Mouse (Mus musculus) limb, embryonic 14.5 days (tissue): ENCODE measurements around the gene Cep85l. TPM values are rescaled to one million over a fixed set of nuclear protein-coding genes. Genes with fewer than 3 reads are reported as not detected.

Experiments
- ATAC-seq: fragments of 200-750 bp; cut with Nextera tagmentation; 2 replicates; pipeline ENCODE4 v1.8.0; 2017; ENCODE audit warnings: low read depth, moderate number of reproducible peaks, moderate TSS enrichment; ENCODE audit not compliant: low FRiP score
- DNase-seq: peaks from one replicate; pipeline ENCODE4 v3.0.0-alpha.2; 2015; ENCODE audit warnings: low spot score
- H3K27ac ChIP-seq: fragments of 300-500 bp; sonication (generic); replicated peaks from 2 replicates; pipeline ENCODE4 v1.5.1; 2014; ENCODE audit warnings: low read depth, mild to moderate bottlenecking, low read length, moderate library complexity, mixed read lengths
- H3K27me3 ChIP-seq: fragments of 300-500 bp; sonication (generic); 2 replicates; pipeline ENCODE4 v1.6.1; 2014; ENCODE audit warnings: low read length, mixed read lengths; ENCODE audit not compliant: control insufficient read depth, insufficient read depth
- H3K36me3 ChIP-seq: fragments of 300-500 bp; sonication (generic); 2 replicates; pipeline ENCODE4 v1.6.1; 2014; ENCODE audit warnings: mild to moderate bottlenecking, low read length, moderate library complexity, mixed read lengths; ENCODE audit not compliant: control insufficient read depth, insufficient read depth
- H3K4me1 ChIP-seq: fragments of 300-500 bp; sonication (generic); 2 replicates; pipeline ENCODE4 v1.6.1; 2014; ENCODE audit warnings: antibody characterized with exemption, low read length, mixed read lengths; ENCODE audit not compliant: control insufficient read depth, insufficient read depth
- H3K4me2 ChIP-seq: fragments of 300-500 bp; sonication (generic); replicated peaks from 2 replicates; pipeline ENCODE4 v1.6.1; 2014; ENCODE audit warnings: low read depth, mild to moderate bottlenecking, low read length, moderate library complexity; ENCODE audit not compliant: severe bottlenecking
- H3K4me3 ChIP-seq: fragments of 300-500 bp; sonication (generic); replicated peaks from 2 replicates; pipeline ENCODE4 v1.5.1; 2014; ENCODE audit warnings: low read length
- H3K9ac ChIP-seq: fragments of 300-500 bp; sonication (generic); 2 replicates; pipeline ENCODE4 v1.6.1; 2014; ENCODE audit warnings: mild to moderate bottlenecking, low read depth, low read length, moderate library complexity; ENCODE audit not compliant: severe bottlenecking
- H3K9me3 ChIP-seq: fragments of 300-500 bp; sonication (generic); 2 replicates; pipeline ENCODE4 v1.6.1; 2016; ENCODE audit warnings: low read length; ENCODE audit not compliant: control insufficient read depth
- POLR2A ChIP-seq: fragments of 200-500 bp; IDR thresholded peaks from 2 replicates; pipeline ENCODE4 v1.8.0; 2012; ENCODE audit warnings: inconsistent platforms, mild to moderate bottlenecking, moderate library complexity, borderline replicate concordance; ENCODE audit not compliant: insufficient read depth, insufficient read length; ENCODE audit errors: extremely low read depth
- WGBS: fragments of 180-500 bp; shearing (Covaris S2); extraction: QIAGEN DNeasy Blood & Tissue Kit; methylation state at CpG from one replicate; pipeline ENCODE4 v1.1.7; 2014; 5-methylcytosine and 5-hydroxymethylcytosine counted together
- polyA plus RNA-seq, 2 experiments: library from polyadenylated mRNA; depleted of rRNA in 1 of 2; stranded (reverse) in 1 of 2; unstranded in 1 of 2; fragments of >200 nt; fragmentation: Nextera tagmentation in 1 of 2; extraction: Ambion mirVana in 1 of 2; gene quantifications; 2 replicates each; pipeline versions ENCODE4 v1.2.1 to v1.2.3; 2012 to 2014

The Cep85l gene
- polyA plus RNA-seq (2012; rRNA removed) (8.1 and 9.2 TPM in 2 replicates), polyA plus RNA-seq (2014; fragmentation: Nextera tagmentation; extraction: Ambion mirVana) (9.8 and 9.9 TPM in 2 replicates)

GRCm38 (mm10) chr10:53379709-53380106 lies at the start of gene Cep85l:
Gene Cep85l, minus strand, starts transcription at chr10:53379947.
- TF ChIP-seq POLR2A, result 0 out of 2 replicates have a peak, but pooled peaks have one; percentile 61
- peak within 1 kb of the TSS; percentile 98 for H3K27ac ChIP-seq
- no peaks in the 10 kb centered on the region for H3K27me3 ChIP-seq
- no peaks in the 10 kb centered on the region for H3K36me3 ChIP-seq
- DNase-seq (peak; percentile 93), ATAC-seq (peak; percentile 98)
- peak within 1 kb of the TSS; percentile 98 for H3K9ac ChIP-seq
- peak within 1 kb of the TSS; percentile 95 for H3K4me3 ChIP-seq
- 3% methylated on average over 29 of the region's 31 CpGs for WGBS
- peaks cover 21% of the 10 kb centered on the region for H3K4me1 ChIP-seq
- peak within 1 kb of the TSS; percentile 59 for H3K4me2 ChIP-seq
- H3K9me3 ChIP-seq, result no peaks in the 10 kb centered on the region

- WGBS, result 40% methylated on average over 7 of the region's 7 CpGs
- ATAC-seq (peak; percentile 77), DNase-seq (peak; percentile 66)
- Histone ChIP-seq H3K27ac (peak overlapping the region; percentile 46), H3K9me3 (no peaks in the 10 kb centered on the region), H3K36me3 (no peaks in the 10 kb centered on the region), H3K27me3 (no peaks in the 10 kb centered on the region), H3K4me3 (no peak overlapping the region), H3K4me2 (no peak overlapping the region), H3K4me1 (peaks cover 28% of the 10 kb centered on the region), H3K9ac (no peak overlapping the region)
- no peak for TF ChIP-seq POLR2A
Measured at GRCm38 (mm10) chr10:53428695-53429447, 49.1 kb upstream of the Cep85l start.

GRCm38 (mm10) chr10:53426524-53426923 lies 46.8 kb upstream of the Cep85l start:
- Histone ChIP-seq H3K4me3 (no peak overlapping the region), H3K27me3 (no peaks in the 10 kb centered on the region), H3K9ac (no peak overlapping the region), H3K4me2 (no peak overlapping the region), H3K27ac (no peak overlapping the region), H3K4me1 (peaks cover 27% of the 10 kb centered on the region), H3K36me3 (no peaks in the 10 kb centered on the region), H3K9me3 (no peaks in the 10 kb centered on the region)
- ATAC-seq, result no peak
- 87% methylated on average over 2 of the region's 2 CpGs for WGBS
- no peak for TF ChIP-seq POLR2A
- DNase-seq, result no peak

- 96% methylated on average over 1 of the region's 1 CpGs for WGBS
- H3K27ac ChIP-seq, result no peak overlapping the region
- DNase-seq (no peak), ATAC-seq (no peak)
- H3K9me3 ChIP-seq, result no peaks in the 10 kb centered on the region
- TF ChIP-seq POLR2A, result no peak
- H3K4me1 ChIP-seq, result peaks cover 11% of the 10 kb centered on the region
- H3K36me3 ChIP-seq, result no peaks in the 10 kb centered on the region
- H3K27me3 ChIP-seq, result no peaks in the 10 kb centered on the region
- no peak overlapping the region for H3K4me3 ChIP-seq
- no peak overlapping the region for H3K9ac ChIP-seq
- H3K4me2 ChIP-seq, result no peak overlapping the region
Measured at GRCm38 (mm10) chr10:53423091-53423490, 43.3 kb upstream of the Cep85l start.

- Histone ChIP-seq H3K9ac (no peak overlapping the region), H3K9me3 (no peaks in the 10 kb centered on the region), H3K4me3 (no peak overlapping the region), H3K4me1 (peaks cover 11% of the 10 kb centered on the region), H3K27ac (no peak overlapping the region), H3K27me3 (no peaks in the 10 kb centered on the region), H3K36me3 (no peaks in the 10 kb centered on the region), H3K4me2 (no peak overlapping the region)
- 67% methylated on average over 1 of the region's 1 CpGs for WGBS
- TF ChIP-seq POLR2A, result no peak
- no peak for ATAC-seq
- DNase-seq, result no peak
Measured at GRCm38 (mm10) chr10:53422206-53422605, 42.5 kb upstream of the Cep85l start.

- H3K9ac ChIP-seq, result no peak overlapping the region
Measured at GRCm38 (mm10) chr10:53421613-53422012, 41.9 kb upstream of the Cep85l start.

More at GRCm38 (mm10) chr10:53421613-53422012, 41.9 kb upstream of the Cep85l start:
- no peaks in the 10 kb centered on the region for H3K36me3 ChIP-seq
- H3K4me2 ChIP-seq, result no peak overlapping the region
- TF ChIP-seq POLR2A, result no peak
- H3K4me3 ChIP-seq, result no peak overlapping the region
- DNase-seq, result no peak
- H3K27me3 ChIP-seq, result no peaks in the 10 kb centered on the region
- H3K4me1 ChIP-seq, result peaks cover 16% of the 10 kb centered on the region
- H3K9me3 ChIP-seq, result no peaks in the 10 kb centered on the region
- 54% methylated on average over 6 of the region's 6 CpGs for WGBS
- no peak overlapping the region for H3K27ac ChIP-seq
- no peak for ATAC-seq
